Mouse (Mus musculus): ENCODE measurements around the gene Hnrnpab. TPM values are rescaled to one million over a fixed set of nuclear protein-coding genes. Genes with fewer than 3 reads are reported as not detected.
A peak's percentile ranks its signal among the peaks of the same experiment; 100 is the strongest.
"Not testable (repeated sequence)": the region's sequence is repeated elsewhere in the genome, so short reads cannot be mapped to it uniquely, and the experiment has no call there.

Gene Hnrnpab
- polyA plus RNA-seq, 1 experiment from 2014 or later: 238 TPM

DNA sequence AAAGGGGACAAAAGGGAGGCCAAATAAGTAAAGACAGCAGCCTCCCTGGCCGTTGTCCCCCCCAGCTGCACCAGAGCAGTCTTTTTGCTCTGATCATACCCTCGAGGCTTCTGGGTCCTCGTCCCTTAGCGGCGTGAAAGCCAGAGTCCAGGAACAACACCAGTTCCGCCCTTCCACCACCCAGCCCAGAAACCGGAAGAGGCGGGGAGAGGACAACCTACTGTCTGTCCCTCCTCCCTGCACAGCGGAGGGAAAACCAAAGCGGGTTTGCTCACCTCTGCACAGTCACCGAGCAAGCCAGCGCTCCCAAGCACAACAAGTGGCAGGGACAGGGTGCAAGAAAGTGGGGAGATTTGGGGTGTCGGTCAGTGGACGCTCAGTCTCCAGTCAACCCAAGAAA is 9.0 kb upstream of the Hnrnpab start:
- no peaks in the 10 kb centered on the region for H3K27me3 ChIP-seq (ENCODE audit: control insufficient read depth, insufficient read depth, low read length)
- H3K9me3 ChIP-seq (replicated peaks; ENCODE audit: control insufficient read depth, low read length): no peaks in the 10 kb centered on the region
- peaks cover 17% of the 10 kb centered on the region for H3K4me1 ChIP-seq (ENCODE audit: control insufficient read depth, insufficient read depth, low read length)
- peak overlapping the region; percentile 42 for H3K4me3 ChIP-seq (replicated peaks; ENCODE audit: low read length)
- H3K4me2 ChIP-seq (ENCODE audit: low read depth, low read length): peak overlapping the region; percentile 68
- WGBS: 4% methylated on average over 14 of the region's 14 CpGs
- H3K27ac ChIP-seq (ENCODE audit: low read length): peak overlapping the region; percentile 97
- ATAC-seq (ENCODE audit: insufficient read depth, low FRiP score): peak; percentile 85
- H3K36me3 ChIP-seq (ENCODE audit: control insufficient read depth, insufficient read depth, low read length): no peaks in the 10 kb centered on the region
- H3K9ac ChIP-seq (ENCODE audit: low read length): peak overlapping the region; percentile 71

DNA sequence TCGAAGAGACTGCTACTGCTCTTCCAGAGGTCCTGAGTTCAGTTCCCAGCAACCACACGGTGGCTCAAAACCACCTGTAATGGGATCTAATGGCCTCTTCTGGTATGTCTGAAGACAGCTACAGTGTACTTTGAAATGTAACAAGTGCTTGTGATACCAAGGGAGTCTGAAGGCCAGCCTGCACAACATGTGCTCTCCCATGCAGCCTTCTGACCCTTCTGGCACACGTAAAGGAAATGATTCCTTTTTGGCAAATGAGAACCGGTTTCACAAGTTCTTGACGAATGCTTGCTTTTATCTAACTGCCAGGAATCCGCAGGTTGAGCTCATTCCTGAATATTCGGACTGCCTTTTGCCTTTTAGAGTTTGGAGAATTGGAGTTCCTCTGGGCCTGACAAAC is 8.5 kb upstream of the Hnrnpab start:
- WGBS: 20% methylated on average over 7 of the region's 7 CpGs
- Histone ChIP-seq H3K4me2 (ENCODE audit: low read depth, low read length) (peak overlapping the region; percentile 68), H3K36me3 (ENCODE audit: control insufficient read depth, insufficient read depth, low read length) (no peaks in the 10 kb centered on the region), H3K4me3 (replicated peaks; ENCODE audit: low read length) (peak overlapping the region; percentile 42), H3K27me3 (ENCODE audit: control insufficient read depth, insufficient read depth, low read length) (no peaks in the 10 kb centered on the region), H3K27ac (ENCODE audit: low read length) (peak overlapping the region; percentile 97), H3K9ac (ENCODE audit: low read length) (peak overlapping the region; percentile 71), H3K9me3 (replicated peaks; ENCODE audit: control insufficient read depth, low read length) (no peaks in the 10 kb centered on the region), H3K4me1 (ENCODE audit: control insufficient read depth, insufficient read depth, low read length) (peaks cover 12% of the 10 kb centered on the region)
- ATAC-seq (ENCODE audit: insufficient read depth, low FRiP score): peak; percentile 16; the same call in 1 of the 2 replicates

DNA sequence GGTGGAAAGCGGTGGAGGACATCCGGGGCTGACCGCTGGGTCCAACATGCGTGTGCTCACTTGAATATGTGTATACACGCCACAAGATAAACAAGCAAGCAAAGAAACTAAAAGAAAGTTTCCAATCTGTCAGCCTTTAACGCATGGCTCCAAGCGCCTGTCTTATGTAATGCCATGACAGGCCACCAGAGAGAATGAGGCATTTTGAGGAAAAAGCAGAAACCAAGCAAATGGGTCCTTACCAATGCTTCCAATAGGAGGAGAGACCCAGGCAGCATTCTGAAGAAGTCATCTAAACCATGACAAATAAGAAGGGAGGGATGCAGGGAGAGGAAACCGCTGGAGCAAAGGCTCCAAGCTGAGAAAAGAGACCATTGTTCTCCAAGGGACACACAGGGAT is 7.6 kb upstream of the Hnrnpab start:
- H3K4me3 ChIP-seq (replicated peaks; ENCODE audit: low read length): no peak overlapping the region
- H3K9me3 ChIP-seq (replicated peaks; ENCODE audit: control insufficient read depth, low read length): no peaks in the 10 kb centered on the region
- peak overlapping the region; percentile 97 for H3K27ac ChIP-seq (ENCODE audit: low read length)
- no peaks in the 10 kb centered on the region for H3K27me3 ChIP-seq (ENCODE audit: control insufficient read depth, insufficient read depth, low read length)
- WGBS: 65% methylated on average over 8 of the region's 8 CpGs
- H3K9ac ChIP-seq (ENCODE audit: low read length): peak overlapping the region; percentile 61
- no peak overlapping the region for H3K4me2 ChIP-seq (ENCODE audit: low read depth, low read length)
- ATAC-seq (ENCODE audit: insufficient read depth, low FRiP score): no peak
- H3K36me3 ChIP-seq (ENCODE audit: control insufficient read depth, insufficient read depth, low read length): no peaks in the 10 kb centered on the region
- H3K4me1 ChIP-seq (ENCODE audit: control insufficient read depth, insufficient read depth, low read length): peaks cover 12% of the 10 kb centered on the region

DNA sequence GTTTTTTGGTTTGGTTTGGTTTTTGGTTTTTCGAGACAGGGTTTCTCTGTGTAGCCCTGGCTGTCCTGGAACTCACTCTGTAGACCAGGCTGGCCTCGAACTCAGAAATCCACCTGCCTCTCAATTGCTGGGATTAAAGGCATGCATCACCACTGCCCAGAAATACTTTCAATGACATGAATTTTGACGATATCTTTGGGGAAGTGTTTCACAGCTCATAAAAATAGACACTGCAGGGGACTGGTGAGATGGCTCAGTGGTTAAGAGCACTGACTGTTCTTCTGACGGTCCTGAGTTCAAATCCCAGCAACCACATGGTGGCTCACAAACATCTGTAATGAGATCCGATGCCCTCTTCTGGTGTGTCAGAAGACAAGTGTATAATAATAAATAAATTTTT is 3.3 kb upstream of the Hnrnpab start:
- not testable (repeated sequence) for H3K9me3 ChIP-seq (replicated peaks; ENCODE audit: control insufficient read depth, low read length); ATAC-seq (ENCODE audit: insufficient read depth, low FRiP score); H3K9ac ChIP-seq (ENCODE audit: low read length); H3K4me2 ChIP-seq (ENCODE audit: low read depth, low read length); H3K4me3 ChIP-seq (replicated peaks; ENCODE audit: low read length); H3K36me3 ChIP-seq (ENCODE audit: control insufficient read depth, insufficient read depth, low read length); H3K27me3 ChIP-seq (ENCODE audit: control insufficient read depth, insufficient read depth, low read length)
- peak overlapping the region; percentile 25; the same call in 1 of the 2 replicates for H3K27ac ChIP-seq (ENCODE audit: low read length)
- H3K4me1 ChIP-seq (ENCODE audit: control insufficient read depth, insufficient read depth, low read length): peaks cover 22% of the 10 kb centered on the region
- 70% methylated on average over 5 of the region's 5 CpGs for WGBS

DNA sequence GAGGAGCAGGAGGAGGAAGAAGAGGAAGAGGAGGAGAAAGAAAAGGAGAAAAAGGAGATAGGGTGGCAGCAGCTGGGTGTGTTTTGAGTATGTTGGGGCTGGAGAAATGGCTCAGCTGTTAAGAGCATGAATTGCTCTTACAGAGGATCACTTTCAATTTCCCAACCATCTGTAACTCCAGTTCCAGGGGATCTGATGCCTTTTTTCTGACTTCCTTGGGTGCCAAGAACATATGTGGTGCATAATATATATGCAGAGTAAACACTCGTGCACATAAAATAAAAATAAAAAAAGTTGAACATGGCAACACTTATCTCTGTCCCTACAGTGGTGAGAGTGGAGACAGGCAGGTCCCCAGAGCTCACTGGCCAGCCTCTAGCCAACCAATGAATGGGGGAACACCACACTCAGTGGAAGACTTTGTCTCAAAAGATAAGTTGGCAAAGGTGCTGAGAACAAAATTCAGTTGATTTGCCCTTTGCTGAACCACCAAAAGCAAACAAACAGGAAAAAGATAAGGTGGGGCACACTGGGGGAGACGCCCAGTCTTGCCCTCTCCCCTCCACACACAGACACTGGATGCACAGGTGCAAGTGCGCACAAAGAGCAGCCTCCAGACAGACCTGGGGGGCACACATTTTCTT is 2.7 kb upstream of the Hnrnpab start:
- peaks cover 22% of the 10 kb centered on the region for H3K4me1 ChIP-seq (ENCODE audit: control insufficient read depth, insufficient read depth, low read length)
- no peak for ATAC-seq (ENCODE audit: insufficient read depth, low FRiP score)
- H3K27me3 ChIP-seq (ENCODE audit: control insufficient read depth, insufficient read depth, low read length): no peaks in the 10 kb centered on the region
- H3K36me3 ChIP-seq (ENCODE audit: control insufficient read depth, insufficient read depth, low read length): peaks cover 4% of the 10 kb centered on the region; the same call in 1 of the 2 replicates
- H3K4me2 ChIP-seq (ENCODE audit: low read depth, low read length): no peak overlapping the region
- H3K9ac ChIP-seq (ENCODE audit: low read length): no peak overlapping the region
- no peaks in the 10 kb centered on the region for H3K9me3 ChIP-seq (replicated peaks; ENCODE audit: control insufficient read depth, low read length)
- 58% methylated on average over 3 of the region's 3 CpGs for WGBS
- H3K27ac ChIP-seq (ENCODE audit: low read length): peak overlapping the region; percentile 25; the same call in 1 of the 2 replicates
- no peak overlapping the region for H3K4me3 ChIP-seq (replicated peaks; ENCODE audit: low read length)

DNA sequence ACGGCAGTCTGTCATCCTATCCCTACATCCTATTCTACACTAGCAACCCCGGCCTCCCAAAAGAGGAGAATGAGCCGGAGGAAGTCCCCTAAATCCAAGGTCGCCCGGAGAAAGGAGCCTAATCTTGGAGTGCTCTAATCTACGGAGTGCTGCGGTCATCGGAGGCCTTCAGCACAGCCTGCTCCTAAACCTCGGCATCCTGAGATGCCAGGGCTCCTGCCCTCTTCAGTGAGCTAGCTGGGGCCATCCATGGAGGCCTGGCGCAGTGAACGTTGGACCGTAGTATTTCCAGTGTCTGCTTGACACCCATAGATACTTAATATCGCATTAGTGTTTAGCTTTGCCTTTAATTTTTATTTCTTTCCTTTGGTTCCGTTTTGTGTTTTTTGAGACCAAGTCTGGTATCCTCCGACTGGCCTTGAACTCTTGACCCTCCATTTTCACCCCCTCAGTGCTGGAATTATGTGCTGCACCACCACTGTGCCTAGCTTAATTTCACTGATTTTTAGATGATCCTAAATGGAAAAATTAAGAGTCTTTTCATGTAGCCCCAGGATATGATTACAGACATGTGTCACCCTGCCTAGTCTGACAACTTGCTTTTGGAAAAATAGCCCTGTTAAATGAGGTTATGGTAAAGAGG is 570 bp upstream of the Hnrnpab start:
- Histone ChIP-seq H3K36me3 (ENCODE audit: control insufficient read depth, insufficient read depth, low read length) (peaks cover 26% of the 10 kb centered on the region), H3K9me3 (replicated peaks; ENCODE audit: control insufficient read depth, low read length) (no peaks in the 10 kb centered on the region), H3K9ac (ENCODE audit: low read length) (peak overlapping the region; percentile 79), H3K27me3 (ENCODE audit: control insufficient read depth, insufficient read depth, low read length) (no peaks in the 10 kb centered on the region), H3K4me2 (ENCODE audit: low read depth, low read length) (peak overlapping the region; percentile 81), H3K4me1 (ENCODE audit: control insufficient read depth, insufficient read depth, low read length) (peaks cover 30% of the 10 kb centered on the region), H3K4me3 (replicated peaks; ENCODE audit: low read length) (peak overlapping the region; percentile 93), H3K27ac (ENCODE audit: low read length) (peak overlapping the region; percentile 90)
- ATAC-seq (ENCODE audit: insufficient read depth, low FRiP score): peak; percentile 41
- WGBS: 7% methylated on average over 15 of the region's 15 CpGs

DNA sequence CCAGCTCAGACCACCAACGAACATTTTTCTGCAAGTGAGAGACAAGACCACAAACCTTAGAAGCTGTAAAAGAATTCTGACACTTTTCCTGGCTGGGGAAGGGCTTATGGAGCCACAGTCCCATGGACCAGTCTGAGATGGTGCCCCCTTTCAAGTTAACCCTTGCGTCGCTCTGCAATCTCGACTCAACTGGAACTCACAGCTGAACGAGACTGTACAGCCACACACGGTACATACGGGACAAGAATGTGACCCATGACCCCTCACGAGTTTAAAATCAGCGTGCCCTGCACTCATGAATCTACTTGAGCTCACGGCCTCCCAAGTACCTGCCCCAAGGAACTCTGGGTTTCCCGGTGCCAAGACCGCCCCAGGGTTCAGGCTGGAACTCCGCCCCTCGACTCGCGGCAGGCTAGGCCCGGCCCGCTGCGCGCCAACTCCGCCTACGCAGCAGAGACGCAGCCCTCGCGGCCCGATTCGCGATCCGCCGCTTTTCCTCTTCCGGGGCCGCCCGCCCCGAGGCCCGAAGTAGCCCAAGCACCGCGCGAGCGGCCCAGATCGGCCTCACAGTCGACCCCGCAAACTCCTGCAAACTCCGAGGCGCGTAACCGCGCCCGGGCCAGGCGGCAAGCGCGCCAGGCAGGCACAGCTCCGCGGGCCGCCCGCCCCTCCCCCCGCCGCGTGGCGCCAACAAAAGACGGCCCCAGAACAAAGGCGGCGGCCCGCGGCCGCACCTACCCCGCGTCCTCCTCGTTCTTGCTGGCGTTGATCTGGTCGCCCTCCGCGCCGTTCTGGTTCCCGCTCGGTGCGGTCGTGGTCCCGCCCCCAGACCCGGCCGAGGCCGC is 823 bp downstream of the Hnrnpab start:
- peak; percentile 81 for ATAC-seq (ENCODE audit: insufficient read depth, low FRiP score)
- Histone ChIP-seq H3K4me1 (ENCODE audit: control insufficient read depth, insufficient read depth, low read length) (peaks cover 30% of the 10 kb centered on the region), H3K4me3 (replicated peaks; ENCODE audit: low read length) (peak overlapping the region; percentile 93), H3K27ac (ENCODE audit: low read length) (peak overlapping the region; percentile 95), H3K9ac (ENCODE audit: low read length) (peak overlapping the region; percentile 99), H3K27me3 (ENCODE audit: control insufficient read depth, insufficient read depth, low read length) (no peaks in the 10 kb centered on the region), H3K9me3 (replicated peaks; ENCODE audit: control insufficient read depth, low read length) (no peaks in the 10 kb centered on the region), H3K36me3 (ENCODE audit: control insufficient read depth, insufficient read depth, low read length) (peaks cover 38% of the 10 kb centered on the region), H3K4me2 (ENCODE audit: low read depth, low read length) (peak overlapping the region; percentile 83)
- WGBS: under 1% methylated on average over 76 of the region's 81 CpGs

DNA sequence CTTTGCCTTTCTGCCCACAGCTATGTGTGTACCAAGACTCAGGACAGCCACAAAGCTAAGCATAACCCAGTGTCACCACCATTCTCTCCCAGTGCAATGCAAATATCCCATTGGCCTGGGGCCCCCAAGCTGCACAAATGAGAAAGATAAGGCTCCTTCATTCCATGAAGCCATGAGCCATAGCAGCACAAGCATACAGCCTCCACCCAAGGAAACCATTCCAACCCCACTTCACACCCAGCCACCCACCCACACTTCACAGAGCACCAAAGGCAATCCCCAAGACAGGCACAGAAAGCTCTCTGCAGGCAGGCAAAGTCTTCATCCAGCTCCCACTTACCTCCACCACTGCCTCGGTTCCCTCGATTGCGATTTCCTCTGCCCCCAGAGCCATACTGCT is 4.4 kb downstream of the Hnrnpab start:
- H3K9me3 ChIP-seq (replicated peaks; ENCODE audit: control insufficient read depth, low read length): no peaks in the 10 kb centered on the region
- H3K4me2 ChIP-seq (ENCODE audit: low read depth, low read length): no peak overlapping the region
- 83% methylated on average over 3 of the region's 3 CpGs for WGBS
- peaks cover 50% of the 10 kb centered on the region for H3K36me3 ChIP-seq (ENCODE audit: control insufficient read depth, insufficient read depth, low read length)
- peaks cover 21% of the 10 kb centered on the region for H3K4me1 ChIP-seq (ENCODE audit: control insufficient read depth, insufficient read depth, low read length)
- no peak overlapping the region for H3K27ac ChIP-seq (ENCODE audit: low read length)
- 0 out of 2 replicates have a peak overlapping the region, but pooled peaks have one; percentile 20 for H3K9ac ChIP-seq (ENCODE audit: low read length)
- H3K27me3 ChIP-seq (ENCODE audit: control insufficient read depth, insufficient read depth, low read length): no peaks in the 10 kb centered on the region
- no peak for ATAC-seq (ENCODE audit: insufficient read depth, low FRiP score)
- no peak overlapping the region for H3K4me3 ChIP-seq (replicated peaks; ENCODE audit: low read length)

DNA sequence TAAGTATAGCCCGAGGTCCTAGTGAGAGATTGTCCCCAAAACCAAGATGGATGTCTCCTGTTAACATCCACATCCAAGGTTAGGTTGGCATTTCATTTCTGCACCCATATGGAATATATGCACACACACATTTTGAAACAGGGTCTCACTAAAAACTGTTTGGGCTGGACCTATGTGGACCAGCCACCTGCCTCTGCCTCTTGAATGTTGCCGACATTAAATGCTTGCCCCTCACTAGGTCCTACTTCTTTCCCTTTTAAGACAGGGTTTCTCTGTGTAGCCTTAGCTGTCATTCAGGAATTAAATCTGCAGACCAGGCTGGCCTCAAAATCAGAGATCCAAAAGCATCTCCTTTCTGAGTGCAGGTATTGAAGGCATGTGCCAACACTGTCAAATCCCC is 9.1 kb downstream of the Hnrnpab start:
- Histone ChIP-seq H3K9ac (ENCODE audit: low read length) (no peak overlapping the region), H3K27me3 (ENCODE audit: control insufficient read depth, insufficient read depth, low read length) (no peaks in the 10 kb centered on the region), H3K9me3 (replicated peaks; ENCODE audit: control insufficient read depth, low read length) (no peaks in the 10 kb centered on the region), H3K4me2 (ENCODE audit: low read depth, low read length) (no peak overlapping the region), H3K27ac (ENCODE audit: low read length) (no peak overlapping the region), H3K36me3 (ENCODE audit: control insufficient read depth, insufficient read depth, low read length) (peaks cover 48% of the 10 kb centered on the region), H3K4me1 (ENCODE audit: control insufficient read depth, insufficient read depth, low read length) (no peaks in the 10 kb centered on the region), H3K4me3 (replicated peaks; ENCODE audit: low read length) (no peak overlapping the region)
- 70% methylated on average over 2 of the region's 2 CpGs for WGBS
- no peak for ATAC-seq (ENCODE audit: insufficient read depth, low FRiP score)

All from stomach, embryonic 16.5 days (tissue).